Mouse (Mus musculus): Measurements from ENCODE around the gene Vps25. TPM values are rescaled to one million over a fixed set of nuclear protein-coding genes. Genes with fewer than 3 reads are reported as not detected.

Vps25 gene
- polyA plus RNA-seq, 1 experiment, result 82.9 TPM

GRCm38 (mm10) chr11:101236782-101237181 lies 16.7 kb upstream of the Vps25 start:
- Histone ChIP-seq H3K4me3 (replicated peaks; ENCODE audit: extremely low read depth, low read depth, low read length) (no peak overlapping the region), H3K4me1 (ENCODE audit: control insufficient read depth, insufficient read depth, low read length) (peaks cover 2% of the 10 kb centered on the region; the same call in 1 of the 2 replicates)
- DNase-seq, result no peak
- no peak for TF ChIP-seq CTCF (IDR thresholded peaks at IDR 0.05; ENCODE audit: insufficient read depth, low read length)
- TF ChIP-seq POLR2A (IDR thresholded peaks at IDR 0.05; ENCODE audit: borderline replicate concordance, extremely low read depth, low read depth, low read length), result no peak
- 91% methylated on average over 5 of the region's 5 CpGs for WGBS

GRCm38 (mm10) chr11:101238071-101238647 lies 15.3 kb upstream of the Vps25 start:
- Histone ChIP-seq H3K4me3 (replicated peaks; ENCODE audit: extremely low read depth, low read depth, low read length) (no peak overlapping the region), H3K4me1 (ENCODE audit: control insufficient read depth, insufficient read depth, low read length) (peaks cover 2% of the 10 kb centered on the region; the same call in 1 of the 2 replicates)
- WGBS, result 22% methylated on average over 5 of the region's 5 CpGs
- no peak for DNase-seq
- no peak for TF ChIP-seq POLR2A (IDR thresholded peaks at IDR 0.05; ENCODE audit: borderline replicate concordance, extremely low read depth, low read depth, low read length)
- no peak for TF ChIP-seq CTCF (IDR thresholded peaks at IDR 0.05; ENCODE audit: insufficient read depth, low read length)

GRCm38 (mm10) chr11:101245071-101245470 lies 8.4 kb upstream of the Vps25 start:
- no peak for DNase-seq
- H3K4me3 ChIP-seq (replicated peaks; ENCODE audit: extremely low read depth, low read depth, low read length), result no peak overlapping the region
- TF ChIP-seq CTCF (IDR thresholded peaks at IDR 0.05; ENCODE audit: insufficient read depth, low read length), result no peak
- no peak for TF ChIP-seq POLR2A (IDR thresholded peaks at IDR 0.05; ENCODE audit: borderline replicate concordance, extremely low read depth, low read depth, low read length)
- WGBS, result 41% methylated on average over 4 of the region's 4 CpGs
- no peaks in the 10 kb centered on the region; the same call in 1 of the 2 replicates for H3K4me1 ChIP-seq (ENCODE audit: control insufficient read depth, insufficient read depth, low read length)

GRCm38 (mm10) chr11:101245855-101246701 lies 7.4 kb upstream of the Vps25 start, which contains the start of gene Ramp2:
Ramp2 (plus strand) TSS chr11:101246028.
- no peak for TF ChIP-seq CTCF (IDR thresholded peaks at IDR 0.05; ENCODE audit: insufficient read depth, low read length)
- TF ChIP-seq POLR2A (IDR thresholded peaks at IDR 0.05; ENCODE audit: borderline replicate concordance, extremely low read depth, low read depth, low read length), result peak; percentile 85
- H3K4me3 ChIP-seq (replicated peaks; ENCODE audit: extremely low read depth, low read depth, low read length), result peak within 1 kb of the TSS; percentile 66
- peak; percentile 66 for DNase-seq
- 3% methylated on average over 62 of the region's 63 CpGs for WGBS
- H3K4me1 ChIP-seq (ENCODE audit: control insufficient read depth, insufficient read depth, low read length), result no peaks in the 10 kb centered on the region; the same call in 1 of the 2 replicates

GRCm38 (mm10) chr11:101246702-101247012 lies 6.8 kb upstream of the Vps25 start:
- Histone ChIP-seq H3K4me3 (replicated peaks; ENCODE audit: extremely low read depth, low read depth, low read length) (peak overlapping the region; percentile 66), H3K4me1 (ENCODE audit: control insufficient read depth, insufficient read depth, low read length) (no peaks in the 10 kb centered on the region; the same call in 1 of the 2 replicates)
- WGBS, result 14% methylated on average over 7 of the region's 7 CpGs
- no peak for TF ChIP-seq CTCF (IDR thresholded peaks at IDR 0.05; ENCODE audit: insufficient read depth, low read length)
- TF ChIP-seq POLR2A (IDR thresholded peaks at IDR 0.05; ENCODE audit: borderline replicate concordance, extremely low read depth, low read depth, low read length), result no peak
- DNase-seq, result no peak

- TF ChIP-seq CTCF (IDR thresholded peaks at IDR 0.05; ENCODE audit: insufficient read depth, low read length), result no peak
- peak; percentile 41; the same call in 1 of the 2 replicates for TF ChIP-seq POLR2A (IDR thresholded peaks at IDR 0.05; ENCODE audit: borderline replicate concordance, extremely low read depth, low read depth, low read length)
- DNase-seq, result no peak
- Histone ChIP-seq H3K4me3 (replicated peaks; ENCODE audit: extremely low read depth, low read depth, low read length) (peak overlapping the region; percentile 66), H3K4me1 (ENCODE audit: control insufficient read depth, insufficient read depth, low read length) (peaks cover under 1% of the 10 kb centered on the region)
- WGBS, result 61% methylated on average over 6 of the region's 6 CpGs
Measured at GRCm38 (mm10) chr11:101247521-101248030, 5.9 kb upstream of the Vps25 start.

- DNase-seq, result peak; percentile 64
- TF ChIP-seq CTCF (IDR thresholded peaks at IDR 0.05; ENCODE audit: insufficient read depth, low read length) (peak; percentile 53), POLR2A (IDR thresholded peaks at IDR 0.05; ENCODE audit: borderline replicate concordance, extremely low read depth, low read depth, low read length) (peak; percentile 48; the same call in 1 of the 2 replicates)
- 20% methylated on average over 14 of the region's 14 CpGs for WGBS
- Histone ChIP-seq H3K4me3 (replicated peaks; ENCODE audit: extremely low read depth, low read depth, low read length) (peak overlapping the region; percentile 66), H3K4me1 (ENCODE audit: control insufficient read depth, insufficient read depth, low read length) (peaks cover 3% of the 10 kb centered on the region)
Measured at GRCm38 (mm10) chr11:101248258-101248994, 5.1 kb upstream of the Vps25 start.

- TF ChIP-seq CTCF (IDR thresholded peaks at IDR 0.05; ENCODE audit: insufficient read depth, low read length) (no peak), POLR2A (IDR thresholded peaks at IDR 0.05; ENCODE audit: borderline replicate concordance, extremely low read depth, low read depth, low read length) (no peak)
- Histone ChIP-seq H3K4me1 (ENCODE audit: control insufficient read depth, insufficient read depth, low read length) (peaks cover 5% of the 10 kb centered on the region), H3K4me3 (replicated peaks; ENCODE audit: extremely low read depth, low read depth, low read length) (no peak overlapping the region)
- 71% methylated on average over 2 of the region's 2 CpGs for WGBS
- DNase-seq, result no peak
Measured at GRCm38 (mm10) chr11:101251031-101251430, 2.5 kb upstream of the Vps25 start.

GRCm38 (mm10) chr11:101252941-101253340 lies 566 bp upstream of the Vps25 start:
- under 1% methylated on average over 7 of the region's 7 CpGs for WGBS
- DNase-seq, result no peak

More at GRCm38 (mm10) chr11:101252941-101253340, 566 bp upstream of the Vps25 start:
- Histone ChIP-seq H3K4me3 (replicated peaks; ENCODE audit: extremely low read depth, low read depth, low read length) (peak overlapping the region; percentile 52), H3K4me1 (ENCODE audit: control insufficient read depth, insufficient read depth, low read length) (peaks cover 5% of the 10 kb centered on the region)
- TF ChIP-seq CTCF (IDR thresholded peaks at IDR 0.05; ENCODE audit: insufficient read depth, low read length) (no peak), POLR2A (IDR thresholded peaks at IDR 0.05; ENCODE audit: borderline replicate concordance, extremely low read depth, low read depth, low read length) (no peak)

Data from lung, adult 2 months (tissue).